Mouse (Mus musculus): ENCODE measurements around the gene 4921509C19Rik.
"Not testable (repeated sequence)": the region's sequence is repeated elsewhere in the genome, so short reads cannot be mapped to it uniquely, and the experiment has no call there.

DNA sequence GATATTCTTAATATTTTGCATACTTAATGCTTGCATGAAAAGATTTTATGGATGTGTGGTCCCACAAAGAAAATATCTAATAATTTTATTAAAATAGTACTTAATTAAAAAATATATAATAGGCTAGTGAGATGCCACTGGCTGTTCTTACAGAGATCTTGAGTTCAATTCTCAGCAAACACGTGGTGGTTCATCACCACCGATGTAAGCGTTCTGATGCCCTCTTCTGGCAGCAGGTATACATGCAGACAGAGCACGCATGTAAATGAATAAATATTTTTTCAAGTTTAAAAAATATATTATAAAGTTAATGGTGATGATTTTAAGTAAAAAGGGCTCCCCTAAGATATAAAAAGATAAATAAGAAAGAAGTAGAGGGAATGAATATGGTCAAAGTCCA is 41.8 kb downstream of the 4921509C19Rik start:
- not testable (repeated sequence) for TF ChIP-seq POLR2A (IDR thresholded peaks at IDR 0.05; ENCODE audit: control insufficient read depth, extremely low read depth, insufficient read depth, low read length, poor library complexity); CTCF (IDR thresholded peaks at IDR 0.05; ENCODE audit: borderline replicate concordance, control insufficient read depth, extremely low read depth, insufficient read depth, low read length, poor library complexity)
